Mouse (Mus musculus) urinary bladder, postnatal 10 days (tissue): ENCODE data around the gene Wrnip1.
A peak's percentile ranks its signal among the peaks of the same experiment; 100 is the strongest.

Experiments
- DNase-seq: peaks from one replicate; pipeline ENCODE4 v3.0.0; 2022; ENCODE audit warnings: low spot score

The Wrnip1 gene

GRCm38 (mm10) chr13:32801693-32802221 lies at the start of gene Wrnip1:
Wrnip1 (plus strand) TSS chr13:32802038.
- DNase-seq = peak; percentile 83

GRCm38 (mm10) chr13:32752066-32752657 lies 49.7 kb upstream of the Wrnip1 start:
- no peak for DNase-seq

- DNase-seq = no peak
Observed at GRCm38 (mm10) chr13:32759036-32759435, 42.8 kb upstream of the Wrnip1 start.

GRCm38 (mm10) chr13:32760795-32761194 lies 41.0 kb upstream of the Wrnip1 start:
- DNase-seq = no peak

GRCm38 (mm10) chr13:32763141-32763540 lies 38.7 kb upstream of the Wrnip1 start:
- DNase-seq = no peak

- no peak for DNase-seq
Observed at GRCm38 (mm10) chr13:32764448-32764847, 37.4 kb upstream of the Wrnip1 start.

- no peak for DNase-seq
Observed at GRCm38 (mm10) chr13:32768104-32768503, 33.7 kb upstream of the Wrnip1 start.

- DNase-seq = no peak
Observed at GRCm38 (mm10) chr13:32769960-32770359, 31.9 kb upstream of the Wrnip1 start.

GRCm38 (mm10) chr13:32775889-32776288 lies 25.9 kb upstream of the Wrnip1 start:
- DNase-seq = no peak

- no peak for DNase-seq
Observed at GRCm38 (mm10) chr13:32776350-32776749, 25.5 kb upstream of the Wrnip1 start.

GRCm38 (mm10) chr13:32778861-32779260 lies 23.0 kb upstream of the Wrnip1 start:
- DNase-seq = no peak

- DNase-seq = no peak
Observed at GRCm38 (mm10) chr13:32783055-32783454, 18.8 kb upstream of the Wrnip1 start.

- DNase-seq = no peak
Observed at GRCm38 (mm10) chr13:32783816-32784215, 18.0 kb upstream of the Wrnip1 start, which contains the start of gene Mylk4. Mylk4 (minus strand) TSS chr13:32783954.

- DNase-seq = no peak
Observed at GRCm38 (mm10) chr13:32787584-32787983, 14.3 kb upstream of the Wrnip1 start.

- DNase-seq = no peak
Observed at GRCm38 (mm10) chr13:32789781-32790180, 12.1 kb upstream of the Wrnip1 start.

GRCm38 (mm10) chr13:32794619-32795018 lies 7.2 kb upstream of the Wrnip1 start:
- DNase-seq = no peak

GRCm38 (mm10) chr13:32795166-32795565 lies 6.7 kb upstream of the Wrnip1 start:
- DNase-seq = no peak

- DNase-seq = no peak
Observed at GRCm38 (mm10) chr13:32797085-32797484, 4.8 kb upstream of the Wrnip1 start.

GRCm38 (mm10) chr13:32799131-32799530 lies 2.7 kb upstream of the Wrnip1 start:
- DNase-seq = no peak

- no peak for DNase-seq
Observed at GRCm38 (mm10) chr13:32800859-32801258, 979 bp upstream of the Wrnip1 start.

- DNase-seq = no peak
Observed at GRCm38 (mm10) chr13:32802259-32803081, 632 bp downstream of the Wrnip1 start, which contains the start of gene D930007J09Rik. D930007J09Rik (minus strand) TSS chr13:32802849.

- no peak for DNase-seq
Observed at GRCm38 (mm10) chr13:32803701-32804345, 2.0 kb downstream of the Wrnip1 start.

GRCm38 (mm10) chr13:32806820-32807219 lies 5.0 kb downstream of the Wrnip1 start:
- no peak for DNase-seq
